Mouse (Mus musculus) neural tube, embryonic 12.5 days (tissue): ENCODE measurements around the gene Ecm2. TPM values are rescaled to one million over a fixed set of nuclear protein-coding genes. Genes with fewer than 3 reads are reported as not detected.

Experiments used
- ATAC-seq: fragments of 200-750 bp; cut with Nextera tagmentation; 2 replicates; pipeline ENCODE4 v1.8.0; 2017; ENCODE audit warnings: low read depth, mild to moderate bottlenecking, moderate TSS enrichment, moderate library complexity; ENCODE audit not compliant: low FRiP score
- H3K27ac ChIP-seq: fragments of 300-500 bp; sonication (generic); 2 replicates; pipeline ENCODE4 v1.5.1; 2016
- H3K27me3 ChIP-seq: fragments of 300-500 bp; sonication (generic); replicated peaks from 2 replicates; pipeline ENCODE4 v1.6.1; 2016; ENCODE audit warnings: mild to moderate bottlenecking
- H3K36me3 ChIP-seq: fragments of 300-500 bp; sonication (generic); 2 replicates; pipeline ENCODE4 v1.6.1; 2016; ENCODE audit warnings: mild to moderate bottlenecking
- H3K4me1 ChIP-seq: fragments of 300-500 bp; sonication (generic); 2 replicates; pipeline ENCODE4 v1.6.1; 2016
- H3K4me2 ChIP-seq: fragments of 300-500 bp; sonication (generic); replicated peaks from 2 replicates; pipeline ENCODE4 v1.6.1; 2016; ENCODE audit warnings: mild to moderate bottlenecking
- H3K4me3 ChIP-seq: fragments of 300-500 bp; sonication (generic); 2 replicates; pipeline ENCODE4 v1.5.1; 2016
- H3K9ac ChIP-seq: fragments of 300-500 bp; sonication (generic); 2 replicates; pipeline ENCODE4 v1.6.1; 2016; ENCODE audit warnings: mild to moderate bottlenecking
- H3K9me3 ChIP-seq: fragments of 300-500 bp; sonication (generic); 2 replicates; pipeline ENCODE4 v1.6.1; 2016; ENCODE audit warnings: mild to moderate bottlenecking
- WGBS: fragments of 180-500 bp; shearing (Covaris S2); methylation state at CpG from one replicate; pipeline ENCODE4 v1.1.7; 2016; 5-methylcytosine and 5-hydroxymethylcytosine counted together
- polyA plus RNA-seq: library from polyadenylated mRNA; unstranded; fragments of >200 nt; fragmentation: Nextera tagmentation; extraction: Ambion mirVana; gene quantifications from 2 replicates; pipeline ENCODE4 v1.2.1, GENCODE M21; 2016

Gene Ecm2
- polyA plus RNA-seq, 1 experiment from 2014 or later, result 0.60 TPM

DNA sequence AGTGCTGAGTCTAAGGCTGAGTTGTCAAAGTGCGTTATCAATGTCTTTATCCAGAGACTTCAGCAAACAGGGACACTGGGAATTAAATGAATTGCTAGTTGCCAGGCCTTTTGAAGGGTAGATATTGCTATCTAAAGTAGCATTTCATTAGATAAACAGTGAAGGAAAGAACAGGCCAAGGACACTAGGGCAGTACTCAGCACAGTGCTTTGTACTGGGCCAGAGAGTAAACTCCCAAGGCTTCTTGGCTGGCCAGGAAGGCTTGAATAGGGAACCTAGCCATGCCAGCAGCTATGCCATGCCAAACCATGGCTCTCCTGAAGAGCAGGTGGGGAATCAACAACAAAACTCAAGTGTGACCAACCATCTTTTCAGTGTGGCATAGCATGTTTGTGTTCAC, 32.3 kb downstream of the Ecm2 start:
- H3K4me3 ChIP-seq, result no peak overlapping the region
- no peak overlapping the region for H3K27ac ChIP-seq
- 96% methylated on average over 1 of the region's 1 CpGs for WGBS

DNA sequence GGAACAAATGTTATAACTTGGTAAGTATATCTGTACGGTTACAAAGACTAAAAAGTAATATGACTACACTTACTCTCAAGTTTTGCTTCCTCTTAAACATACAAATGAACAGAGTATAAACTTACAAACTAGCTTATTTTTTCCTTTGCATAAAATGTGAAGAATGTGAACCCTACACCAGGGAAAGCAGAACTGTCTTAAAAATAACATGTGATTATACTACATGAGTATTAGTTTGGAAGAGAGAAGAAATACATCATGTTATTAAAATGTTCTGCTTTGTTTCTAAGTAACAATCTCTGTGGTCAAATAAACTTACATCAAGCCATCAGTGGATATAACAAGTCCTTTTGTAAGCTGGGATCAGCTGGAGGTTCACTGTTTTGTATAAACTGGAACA, 34.1 kb downstream of the Ecm2 start:
- 94% methylated on average over 1 of the region's 1 CpGs for WGBS
- Histone ChIP-seq H3K27me3 (no peaks in the 10 kb centered on the region), H3K36me3 (no peaks in the 10 kb centered on the region), H3K4me2 (no peak overlapping the region), H3K4me3 (no peak overlapping the region), H3K27ac (no peak overlapping the region), H3K4me1 (no peaks in the 10 kb centered on the region), H3K9me3 (no peaks in the 10 kb centered on the region), H3K9ac (no peak overlapping the region)
- ATAC-seq, result no peak

More for the DNA sequence above, 32.3 kb downstream of the Ecm2 start:
- H3K4me1 ChIP-seq, result no peaks in the 10 kb centered on the region
- H3K9ac ChIP-seq, result no peak overlapping the region
- ATAC-seq, result no peak
- H3K36me3 ChIP-seq, result no peaks in the 10 kb centered on the region
- H3K4me2 ChIP-seq, result no peak overlapping the region
- H3K9me3 ChIP-seq, result no peaks in the 10 kb centered on the region
- H3K27me3 ChIP-seq, result no peaks in the 10 kb centered on the region

DNA sequence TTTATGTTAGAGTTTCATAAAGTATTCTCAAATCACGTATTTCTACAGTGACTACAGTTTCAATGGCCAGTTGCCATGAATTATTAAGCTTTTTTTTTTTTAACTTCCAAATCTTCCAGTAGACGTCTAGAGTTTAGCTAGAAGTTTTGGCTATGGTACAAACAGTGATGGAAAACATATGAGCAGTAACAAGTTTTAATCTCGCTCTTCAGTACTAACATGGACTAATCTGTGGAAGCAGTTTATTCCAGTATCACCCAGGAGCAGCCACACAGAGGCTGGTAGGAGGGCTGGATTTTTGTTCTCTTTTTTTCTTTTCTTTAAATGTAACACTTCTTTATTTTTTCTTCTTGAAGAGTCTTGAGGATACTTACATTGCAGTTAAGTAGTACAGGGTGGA, 39.7 kb downstream of the Ecm2 start, which contains the start of gene Aspn:
Gene Aspn (plus strand): TSS at position 165 of the 400 bp plus-strand sequence.
- H3K36me3 ChIP-seq, result no peaks in the 10 kb centered on the region
- H3K9ac ChIP-seq, result no peak within 1 kb of the TSS
- ATAC-seq, result no peak
- no peak within 1 kb of the TSS for H3K27ac ChIP-seq
- 88% methylated on average over 3 of the region's 3 CpGs for WGBS
- no peaks in the 10 kb centered on the region for H3K27me3 ChIP-seq
- no peak within 1 kb of the TSS for H3K4me2 ChIP-seq
- H3K9me3 ChIP-seq, result no peaks in the 10 kb centered on the region
- no peaks in the 10 kb centered on the region for H3K4me1 ChIP-seq
- H3K4me3 ChIP-seq, result no peak within 1 kb of the TSS

DNA sequence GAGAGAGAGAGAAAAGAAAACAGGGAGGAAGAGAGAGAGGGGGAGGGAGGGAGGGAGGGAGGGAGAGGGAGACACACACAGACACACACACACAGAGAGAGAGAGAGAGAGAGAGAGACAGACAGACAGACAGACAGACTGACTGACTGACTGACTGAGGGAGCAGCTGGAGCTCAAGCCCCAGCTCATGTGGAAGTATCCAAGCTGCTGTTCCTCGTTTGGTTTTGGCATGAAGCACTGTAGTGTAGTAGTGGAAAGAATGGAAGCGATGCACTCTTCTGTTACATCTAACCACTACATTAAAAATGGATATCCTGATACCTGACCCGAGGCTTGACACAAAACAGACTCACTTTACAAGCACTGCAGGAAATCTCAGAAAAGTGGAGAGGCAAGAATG, 41.0 kb downstream of the Ecm2 start:
- WGBS, result 79% methylated on average over 3 of the region's 3 CpGs
- no peaks in the 10 kb centered on the region for H3K27me3 ChIP-seq
- H3K4me3 ChIP-seq, result no peak overlapping the region
- no peaks in the 10 kb centered on the region for H3K36me3 ChIP-seq
- no peaks in the 10 kb centered on the region for H3K9me3 ChIP-seq
- H3K4me2 ChIP-seq, result no peak overlapping the region
- no peak overlapping the region for H3K9ac ChIP-seq
- H3K27ac ChIP-seq, result no peak overlapping the region
- ATAC-seq, result no peak
- no peaks in the 10 kb centered on the region for H3K4me1 ChIP-seq

DNA sequence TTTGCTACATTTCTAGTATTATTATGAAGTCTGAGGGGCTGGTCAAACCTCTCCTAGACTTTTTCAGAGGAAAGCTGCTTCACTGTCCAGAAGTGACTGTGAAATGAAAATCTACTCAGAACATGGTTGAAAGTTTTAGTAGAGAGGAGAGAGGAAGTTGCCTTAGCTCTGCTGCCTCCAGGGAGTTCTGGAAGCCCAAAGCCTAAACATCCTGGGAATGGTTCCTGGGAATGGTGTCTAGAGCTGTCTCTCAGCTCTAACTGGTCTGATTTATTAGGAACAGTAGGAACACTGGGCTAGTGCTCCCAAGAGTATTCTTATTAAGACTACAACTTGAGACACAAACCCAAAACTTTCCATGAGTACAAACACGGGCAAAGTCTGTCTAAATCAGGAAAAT, 41.9 kb downstream of the Ecm2 start:
- Histone ChIP-seq H3K4me2 (no peak overlapping the region), H3K27ac (no peak overlapping the region), H3K4me3 (no peak overlapping the region), H3K9ac (no peak overlapping the region), H3K4me1 (no peaks in the 10 kb centered on the region), H3K36me3 (no peaks in the 10 kb centered on the region), H3K9me3 (no peaks in the 10 kb centered on the region), H3K27me3 (no peaks in the 10 kb centered on the region)
- 78% methylated on average over 1 of the region's 1 CpGs for WGBS
- ATAC-seq, result no peak

DNA sequence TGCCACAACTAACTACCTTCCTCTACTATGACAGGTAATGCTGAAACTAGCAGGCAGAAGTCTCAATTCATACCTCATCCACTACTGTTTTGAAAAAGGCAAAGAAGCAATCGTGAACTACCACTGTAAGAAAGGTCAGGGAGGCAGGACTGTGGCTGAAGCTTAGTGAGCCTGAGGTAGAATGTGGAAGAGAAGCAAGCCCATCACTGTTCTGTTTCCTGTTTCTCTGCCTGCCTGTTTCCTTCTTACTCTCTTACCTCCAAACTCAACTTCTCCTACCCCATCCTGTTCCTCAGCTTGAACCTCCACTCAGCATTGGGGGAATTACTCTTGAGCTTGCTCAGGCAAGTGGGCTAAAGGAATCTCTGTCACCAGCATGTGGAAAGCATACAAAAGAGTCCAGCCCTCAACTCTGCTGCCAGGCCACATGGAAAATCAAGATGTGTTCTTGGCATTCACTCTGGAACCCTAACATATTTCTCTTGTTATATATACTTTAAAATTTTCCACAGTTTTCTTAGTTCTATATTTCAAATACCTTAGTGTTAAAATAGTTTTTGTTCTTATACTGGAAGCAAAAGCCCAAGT, 43.0 kb downstream of the Ecm2 start:
- Histone ChIP-seq H3K9ac (no peak overlapping the region), H3K9me3 (no peaks in the 10 kb centered on the region), H3K4me2 (no peak overlapping the region), H3K36me3 (no peaks in the 10 kb centered on the region), H3K27ac (no peak overlapping the region), H3K27me3 (no peaks in the 10 kb centered on the region), H3K4me1 (no peaks in the 10 kb centered on the region), H3K4me3 (no peak overlapping the region)
- 93% methylated on average over 1 of the region's 1 CpGs for WGBS
- no peak for ATAC-seq

DNA sequence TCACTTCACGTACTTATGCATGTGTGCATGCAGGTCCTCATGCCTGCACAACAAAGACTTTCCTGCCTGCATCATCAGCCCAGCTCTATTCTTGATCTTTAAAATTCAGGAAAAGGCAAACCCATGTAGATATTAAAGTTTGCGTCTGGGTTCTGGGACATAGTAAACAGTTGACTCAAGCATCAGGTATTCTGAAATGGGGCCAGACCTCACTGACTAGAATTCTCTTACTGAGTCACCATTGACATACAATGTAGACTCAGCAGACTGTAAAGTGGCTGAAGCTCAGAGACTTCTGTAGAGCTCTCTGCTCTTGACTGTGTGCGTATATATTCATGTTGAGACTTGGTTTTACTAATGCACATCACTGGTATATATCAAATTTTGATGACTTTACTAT, 45.0 kb downstream of the Ecm2 start:
- Histone ChIP-seq H3K27ac (no peak overlapping the region), H3K9ac (no peak overlapping the region), H3K36me3 (no peaks in the 10 kb centered on the region), H3K9me3 (no peaks in the 10 kb centered on the region), H3K4me1 (no peaks in the 10 kb centered on the region), H3K4me2 (no peak overlapping the region), H3K4me3 (no peak overlapping the region), H3K27me3 (no peaks in the 10 kb centered on the region)
- ATAC-seq, result no peak
- WGBS, result 96% methylated on average over 3 of the region's 3 CpGs

DNA sequence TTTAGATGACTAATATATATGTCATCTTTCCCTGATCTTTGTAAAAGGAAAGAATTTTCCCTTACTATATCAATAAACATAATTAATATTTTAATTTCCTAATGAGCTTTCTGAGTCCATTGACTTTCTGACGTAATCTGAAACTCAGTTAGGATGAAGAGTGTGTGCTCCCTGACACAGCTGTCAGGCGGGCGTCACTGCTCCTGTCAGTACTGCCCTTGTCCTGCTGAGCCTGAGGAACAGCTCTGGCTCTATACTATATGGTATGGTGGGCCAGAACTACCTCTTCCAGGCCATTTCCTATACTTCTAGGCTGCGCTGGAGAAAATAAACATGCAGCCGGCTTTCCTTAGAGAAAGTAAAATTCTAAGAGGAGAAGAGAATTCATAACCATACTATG, 49.9 kb downstream of the Ecm2 start:
- Histone ChIP-seq H3K4me1 (no peaks in the 10 kb centered on the region), H3K4me3 (no peak overlapping the region), H3K9me3 (no peaks in the 10 kb centered on the region), H3K9ac (no peak overlapping the region), H3K27ac (no peak overlapping the region), H3K4me2 (no peak overlapping the region), H3K36me3 (no peaks in the 10 kb centered on the region), H3K27me3 (no peaks in the 10 kb centered on the region)
- no peak for ATAC-seq
- 86% methylated on average over 5 of the region's 5 CpGs for WGBS

DNA sequence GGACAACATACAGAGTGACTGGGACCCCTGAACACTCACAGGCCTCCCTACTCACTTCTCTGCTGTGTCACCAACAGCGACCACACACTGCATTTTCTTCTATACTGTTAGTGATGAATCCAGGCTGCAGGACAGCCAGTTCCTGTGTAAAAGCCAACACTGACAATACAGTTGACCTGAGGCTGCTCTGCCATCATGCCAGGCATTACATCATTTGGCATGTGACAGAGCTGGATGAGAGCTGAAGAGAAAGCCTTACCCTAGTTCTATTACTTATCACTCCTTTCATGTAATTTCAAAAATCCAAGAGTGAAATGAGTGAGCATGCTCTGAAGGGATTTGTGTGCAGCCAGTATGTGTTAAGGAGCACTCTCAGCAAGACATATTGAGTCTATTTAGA, 51.6 kb downstream of the Ecm2 start:
- WGBS, result 92% methylated on average over 1 of the region's 1 CpGs
- H3K9ac ChIP-seq, result no peak overlapping the region
- no peaks in the 10 kb centered on the region for H3K27me3 ChIP-seq
- no peaks in the 10 kb centered on the region for H3K36me3 ChIP-seq
- no peak overlapping the region for H3K4me3 ChIP-seq
- no peaks in the 10 kb centered on the region for H3K9me3 ChIP-seq
- H3K4me2 ChIP-seq, result no peak overlapping the region
- no peak for ATAC-seq
- H3K4me1 ChIP-seq, result no peaks in the 10 kb centered on the region
- H3K27ac ChIP-seq, result no peak overlapping the region

DNA sequence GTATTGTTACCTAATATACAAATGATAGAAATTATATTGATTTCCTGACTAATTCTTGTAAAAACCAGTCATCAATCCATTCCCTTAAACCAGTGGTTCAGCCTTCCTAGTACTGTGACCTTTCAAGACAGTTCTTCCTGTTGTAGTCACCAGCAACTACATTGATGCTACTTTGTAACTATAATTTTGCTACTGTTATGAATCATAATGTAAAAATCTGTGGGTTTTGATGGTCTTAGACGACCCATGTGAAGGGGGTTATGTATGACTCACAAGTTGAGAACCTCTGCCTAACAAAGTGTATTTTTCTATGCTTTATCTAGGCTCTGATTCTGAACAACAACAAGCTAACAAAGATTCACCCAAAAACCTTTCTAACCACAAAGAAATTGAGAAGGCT, 52.3 kb downstream of the Ecm2 start:
- Histone ChIP-seq H3K9me3 (no peaks in the 10 kb centered on the region), H3K9ac (no peak overlapping the region), H3K36me3 (no peaks in the 10 kb centered on the region), H3K4me2 (no peak overlapping the region), H3K4me1 (no peaks in the 10 kb centered on the region), H3K27me3 (no peaks in the 10 kb centered on the region), H3K4me3 (no peak overlapping the region), H3K27ac (no peak overlapping the region)
- WGBS, result 63% methylated on average over 1 of the region's 1 CpGs
- ATAC-seq, result no peak

DNA sequence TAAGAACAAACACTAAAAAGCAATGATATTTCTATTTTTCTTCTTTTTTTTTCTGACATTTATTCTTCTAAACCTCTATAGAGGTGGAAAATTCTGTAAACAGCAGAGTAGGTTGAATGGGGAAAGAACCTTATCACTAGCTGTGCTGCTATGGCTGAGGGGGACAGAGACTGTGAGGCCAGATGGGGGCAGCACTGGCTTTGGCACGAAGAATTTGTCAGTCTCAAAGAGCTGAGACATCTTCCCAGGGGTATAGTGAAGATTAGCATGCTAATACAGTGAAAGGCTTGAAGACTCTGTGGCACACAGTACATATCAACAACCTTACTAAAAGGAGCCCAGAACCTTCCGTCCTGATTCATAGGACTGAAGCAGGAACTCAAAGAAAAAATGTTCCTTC, 54.6 kb downstream of the Ecm2 start:
- H3K4me1 ChIP-seq, result no peaks in the 10 kb centered on the region
- H3K36me3 ChIP-seq, result no peaks in the 10 kb centered on the region
- H3K9ac ChIP-seq, result no peak overlapping the region
- 42% methylated on average over 2 of the region's 2 CpGs for WGBS
- no peak for ATAC-seq
- H3K4me2 ChIP-seq, result no peak overlapping the region
- H3K27ac ChIP-seq, result no peak overlapping the region
- H3K4me3 ChIP-seq, result no peak overlapping the region
- no peaks in the 10 kb centered on the region for H3K27me3 ChIP-seq
- no peaks in the 10 kb centered on the region for H3K9me3 ChIP-seq

DNA sequence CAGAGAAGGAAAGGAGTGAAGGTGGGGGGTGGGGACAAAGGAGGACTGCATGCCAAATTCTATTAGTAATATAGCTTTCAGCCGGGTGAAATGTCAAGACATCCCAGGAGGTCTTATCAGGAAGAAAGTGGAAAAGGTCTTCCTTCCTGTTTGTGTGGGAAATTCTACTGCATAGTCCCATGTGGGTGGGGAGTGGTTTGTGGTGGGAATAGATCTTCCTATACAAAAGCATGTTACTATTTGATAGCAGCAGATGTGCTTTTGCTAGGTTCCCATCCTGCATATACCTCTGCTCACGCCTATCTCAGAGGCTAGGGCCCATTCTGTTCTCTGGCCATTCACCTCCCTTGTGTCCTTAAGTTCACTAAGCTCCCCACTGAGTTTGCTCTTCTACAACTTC, 56.3 kb downstream of the Ecm2 start:
- H3K27ac ChIP-seq, result no peak overlapping the region
- no peak for ATAC-seq
- no peak overlapping the region for H3K4me2 ChIP-seq
- no peaks in the 10 kb centered on the region for H3K36me3 ChIP-seq
- no peak overlapping the region for H3K4me3 ChIP-seq
- 57% methylated on average over 2 of the region's 2 CpGs for WGBS
- no peak overlapping the region for H3K9ac ChIP-seq
- no peaks in the 10 kb centered on the region for H3K9me3 ChIP-seq
- no peaks in the 10 kb centered on the region for H3K27me3 ChIP-seq
- no peaks in the 10 kb centered on the region for H3K4me1 ChIP-seq

DNA sequence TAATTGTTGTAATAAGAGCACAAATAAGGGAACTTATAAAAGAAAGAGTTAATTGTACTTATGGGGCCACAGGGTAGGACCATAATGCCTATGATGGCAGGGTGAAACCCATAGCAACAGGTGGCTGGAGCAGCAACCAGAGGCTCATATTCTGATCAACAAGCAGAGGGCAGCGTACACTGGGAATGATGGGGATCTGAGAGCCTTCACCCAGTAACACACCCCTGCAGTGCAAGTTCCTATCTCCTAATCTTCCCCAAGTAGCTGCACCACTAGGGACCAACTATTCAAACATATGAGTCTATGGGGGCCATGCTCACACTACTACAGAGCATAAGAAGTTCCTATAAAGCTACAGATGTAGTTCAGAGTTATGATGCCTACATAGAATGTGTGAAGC, 59.7 kb downstream of the Ecm2 start:
- Histone ChIP-seq H3K27ac (no peak overlapping the region), H3K4me2 (no peak overlapping the region), H3K9me3 (no peaks in the 10 kb centered on the region), H3K9ac (no peak overlapping the region), H3K4me3 (no peak overlapping the region), H3K4me1 (no peaks in the 10 kb centered on the region), H3K27me3 (no peaks in the 10 kb centered on the region), H3K36me3 (no peaks in the 10 kb centered on the region)
- WGBS, result 96% methylated on average over 1 of the region's 1 CpGs
- ATAC-seq, result no peak
